In the genomic region with DNA sequence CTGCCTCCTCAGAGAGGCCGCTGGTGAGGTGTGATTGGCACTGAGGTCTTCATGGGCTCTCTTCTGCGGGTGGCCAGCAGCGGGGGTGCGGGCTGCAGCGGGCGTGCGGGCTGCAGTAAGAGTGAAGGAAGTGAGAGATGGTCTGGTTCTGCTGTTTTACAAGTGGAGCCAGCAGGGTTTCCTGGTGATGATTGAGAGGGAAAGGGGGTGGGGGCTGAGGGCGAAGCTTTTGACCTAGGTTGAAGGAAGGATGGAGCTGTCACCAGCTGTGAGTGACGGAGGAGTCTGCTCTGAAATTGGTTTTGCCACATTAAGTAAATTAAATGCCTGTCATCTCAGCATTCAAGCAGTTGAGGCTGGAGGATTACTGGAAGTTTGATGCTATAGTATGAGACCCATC, we compare ENCODE assay signal across 11 mouse cellular contexts. TPM values are rescaled to one million over a fixed set of nuclear protein-coding genes. Genes with fewer than 3 reads are reported as not detected.
A peak's percentile ranks its signal among the peaks of the same experiment; 100 is the strongest.
DNase-seq lines count a peak whose midpoint lies in the region; ATAC-seq and TF ChIP-seq lines count a peak whose summit lies in the region.
"Had no signal": no experiment of that assay in that cellular context is flagged by ENCODE, and none has a peak within 500 bp of the region (broad histone marks: within the 10 kb centered on the region; RNA-seq: fewer than 3 reads in every experiment).

No protein-coding gene starts in this region.

- no peaks in the 10 kb centered on the region for H3K9me3 ChIP-seq in kidney, embryonic 15.5 days (replicated peaks)
- no peaks in the 10 kb centered on the region for H3K9me3 ChIP-seq in limb, embryonic 12.5 days

- no peak for ATAC-seq in kidney, embryonic 15.5 days (replicated peaks; ENCODE audit: low FRiP score)
- ATAC-seq in limb, embryonic 12.5 days (ENCODE audit: insufficient number of reproducible peaks, insufficient read depth, low FRiP score, low TSS enrichment, low read depth) = no peak
- no peak for ATAC-seq in erythroid progenitor cell, adult 5-6 weeks (replicated peaks; ENCODE audit: low FRiP score, poor library complexity, severe bottlenecking)
- ATAC-seq: forebrain, embryonic 16.5 days; inflammation-experienced regulatory T-cells, adult 6 months had no signal

- H3K27ac ChIP-seq in gastrocnemius, adult 2 months = 0 out of 2 replicates have a peak overlapping the region, but pooled peaks have one; percentile 8
- H3K27ac ChIP-seq in kidney, embryonic 15.5 days = peak overlapping the region; percentile 81
- H3K27ac ChIP-seq in limb, embryonic 12.5 days = peak overlapping the region; percentile 57

- no peak overlapping the region for H3K4me2 ChIP-seq in kidney, embryonic 15.5 days
- no peak overlapping the region for H3K4me2 ChIP-seq in limb, embryonic 12.5 days

- no peak overlapping the region for H3K4me3 ChIP-seq in gastrocnemius, adult 2 months
- no peak overlapping the region for H3K4me3 ChIP-seq in kidney, embryonic 15.5 days (replicated peaks)
- H3K4me3 ChIP-seq in limb, embryonic 12.5 days (replicated peaks) = no peak overlapping the region

- intact Hi-C loops in gastrocnemius, adult 2 months (cut with DNase I) = no loop called here

- peaks cover 45% of the 10 kb centered on the region for H3K4me1 ChIP-seq in kidney, embryonic 15.5 days
- H3K4me1 ChIP-seq in limb, embryonic 12.5 days (replicated peaks) = peaks cover 26% of the 10 kb centered on the region

- WGBS in kidney, embryonic 15.5 days = 51% methylated on average over 9 of the region's 9 CpGs
- 30% methylated on average over 9 of the region's 9 CpGs for WGBS in limb, embryonic 12.5 days

- H3K36me3 ChIP-seq in kidney, embryonic 15.5 days = peaks cover 66% of the 10 kb centered on the region
- peaks cover 60% of the 10 kb centered on the region for H3K36me3 ChIP-seq in limb, embryonic 12.5 days

- H3K9ac ChIP-seq in kidney, embryonic 15.5 days = no peak overlapping the region
- no peak overlapping the region for H3K9ac ChIP-seq in limb, embryonic 12.5 days (replicated peaks)

- TF ChIP-seq CTCF in gastrocnemius, adult 2 months (IDR thresholded peaks at IDR 0.05) = no peak

- no peaks in the 10 kb centered on the region for H3K27me3 ChIP-seq in kidney, embryonic 15.5 days
- no peaks in the 10 kb centered on the region for H3K27me3 ChIP-seq in limb, embryonic 12.5 days

- peak; percentile 14 for DNase-seq in gastrocnemius, adult 2 months
- no peak for DNase-seq in gastrocnemius, postnatal 4 days (ENCODE audit: low spot score in 2 of 2)
- DNase-seq in kidney, adult 18-20 months = no peak
- DNase-seq in 416B (ENCODE audit: low read depth) = peak; percentile 50
- no peak for DNase-seq in B cell, adult 2 months
- DNase-seq: cerebellum, adult 9-11 months had no signal

RNA-seq across cellular contexts. Expression of gene Map4k2, which starts 7.8 kb away (rescaled TPM):
- 10 to 100 TPM; 13.1 to 14.2 TPM for total RNA-seq in gastrocnemius, adult 2 months (2021)
- 10 to 100 TPM; 18.4 to 21.4 TPM for total RNA-seq in gastrocnemius, postnatal 4 days (2021)
- 18.7 and 21.9 TPM in 2 replicates for polyA plus RNA-seq in kidney, embryonic 15.5 days (2015; fragmentation: Nextera tagmentation; extraction: Ambion mirVana)
- 13.5 and 13.6 TPM in 2 replicates for polyA plus RNA-seq in limb, embryonic 12.5 days (2016; fragmentation: Nextera tagmentation; extraction: Ambion mirVana)
- 14.7 and 19.8 TPM in 2 replicates for total RNA-seq in erythroid progenitor cell, adult 5-6 weeks (2015; ENCODE audit: low replicate concordance)
- 19.4 and 37.7 TPM in 2 replicates for total RNA-seq in erythroid progenitor cell, adult 5-6 weeks (2017; ENCODE audit: low replicate concordance)

RNA-seq across cellular contexts. Expression of gene Men1, which starts 13.9 kb away (rescaled TPM):
- 1 to 10 TPM; 7.0 to 7.8 TPM for total RNA-seq in gastrocnemius, adult 2 months (2021)
- 10 to 100 TPM; 23.6 to 24.5 TPM for total RNA-seq in gastrocnemius, postnatal 4 days (2021)
- 82.1 and 91.8 TPM in 2 replicates for polyA plus RNA-seq in kidney, embryonic 15.5 days (2015; fragmentation: Nextera tagmentation; extraction: Ambion mirVana)
- polyA plus RNA-seq in limb, embryonic 12.5 days (2016; fragmentation: Nextera tagmentation; extraction: Ambion mirVana) = 103 and 107 TPM in 2 replicates
- total RNA-seq in erythroid progenitor cell, adult 5-6 weeks (2015; ENCODE audit: low replicate concordance) = 5.4 and 23.9 TPM in 2 replicates
- 10.0 and 17.1 TPM in 2 replicates for total RNA-seq in erythroid progenitor cell, adult 5-6 weeks (2017; ENCODE audit: low replicate concordance)

RNA-seq across cellular contexts. Expression of gene Sf1, which starts 14.8 kb away (rescaled TPM):
- total RNA-seq in gastrocnemius, adult 2 months (2021) = 10 to 100 TPM; 95.2 to 98.6 TPM
- 100 to 1,000 TPM; 150 to 183 TPM for total RNA-seq in gastrocnemius, postnatal 4 days (2021)
- 155 and 165 TPM in 2 replicates for polyA plus RNA-seq in kidney, embryonic 15.5 days (2015; fragmentation: Nextera tagmentation; extraction: Ambion mirVana)
- 164 and 171 TPM in 2 replicates for polyA plus RNA-seq in limb, embryonic 12.5 days (2016; fragmentation: Nextera tagmentation; extraction: Ambion mirVana)
- total RNA-seq in erythroid progenitor cell, adult 5-6 weeks (2015; ENCODE audit: low replicate concordance) = 145 and 153 TPM in 2 replicates
- total RNA-seq in erythroid progenitor cell, adult 5-6 weeks (2017; ENCODE audit: low replicate concordance) = 171 and 223 TPM in 2 replicates

RNA-seq across cellular contexts. Expression of gene Pygm, which starts 35.5 kb away (rescaled TPM):
- over 10,000 TPM in 1 of 2 experiments, 1,000 to 10,000 TPM in 1; 6,181 to 10,031 TPM for total RNA-seq in gastrocnemius, adult 2 months (2021)
- total RNA-seq in gastrocnemius, postnatal 4 days (2021) = 1,000 to 10,000 TPM; 2,079 to 2,155 TPM
- 28.2 and 30.4 TPM in 2 replicates for polyA plus RNA-seq in kidney, embryonic 15.5 days (2015; fragmentation: Nextera tagmentation; extraction: Ambion mirVana)
- polyA plus RNA-seq in limb, embryonic 12.5 days (2016; fragmentation: Nextera tagmentation; extraction: Ambion mirVana) = 6.3 and 6.5 TPM in 2 replicates
- total RNA-seq in erythroid progenitor cell, adult 5-6 weeks (2015; ENCODE audit: low replicate concordance) = 2.2 and 4.6 TPM in 2 replicates
- 0.64 and 2.6 TPM in 2 replicates for total RNA-seq in erythroid progenitor cell, adult 5-6 weeks (2017; ENCODE audit: low replicate concordance)

RNA-seq across cellular contexts. Expression of gene Cdc42bpg, which starts 42.5 kb away (rescaled TPM):
- 1 to 10 TPM; 6.0 to 6.4 TPM for total RNA-seq in gastrocnemius, adult 2 months (2021)
- 1 to 10 TPM; 6.9 to 7.7 TPM for total RNA-seq in gastrocnemius, postnatal 4 days (2021)
- 0.78 and 1.0 TPM in 2 replicates for polyA plus RNA-seq in kidney, embryonic 15.5 days (2015; fragmentation: Nextera tagmentation; extraction: Ambion mirVana)
- polyA plus RNA-seq in limb, embryonic 12.5 days (2016; fragmentation: Nextera tagmentation; extraction: Ambion mirVana) = 0.69 and 0.96 TPM in 2 replicates
- total RNA-seq in erythroid progenitor cell, adult 5-6 weeks (2015; ENCODE audit: low replicate concordance) = 0.36 TPM in 1 of 2 replicates, not detected in the other
- total RNA-seq in erythroid progenitor cell, adult 5-6 weeks (2017; ENCODE audit: low replicate concordance) = 1.4 and 1.5 TPM in 2 replicates

Comparison
In these comparisons a context has a peak if more than half of its experiments do, and no peak if none do; other contexts are left out.
1. DNase-seq: peak in gastrocnemius, adult 2 months (single experiment) and 416B (single experiment); none in gastrocnemius, postnatal 4 days (0 of 2), kidney, adult 18-20 months (single experiment) and B cell, adult 2 months (0 of 2).
2. H3K27ac ChIP-seq: peak in every context shown above with its lines; median percentile 81 in kidney, embryonic 15.5 days; 57 in limb, embryonic 12.5 days; 8 in gastrocnemius, adult 2 months.